Mouse (Mus musculus): ENCODE measurements around the gene Gss.
"Not testable (repeated sequence)": the region's sequence is repeated elsewhere in the genome, so short reads cannot be mapped to it uniquely, and the experiment has no call there.

Gene Gss

DNA sequence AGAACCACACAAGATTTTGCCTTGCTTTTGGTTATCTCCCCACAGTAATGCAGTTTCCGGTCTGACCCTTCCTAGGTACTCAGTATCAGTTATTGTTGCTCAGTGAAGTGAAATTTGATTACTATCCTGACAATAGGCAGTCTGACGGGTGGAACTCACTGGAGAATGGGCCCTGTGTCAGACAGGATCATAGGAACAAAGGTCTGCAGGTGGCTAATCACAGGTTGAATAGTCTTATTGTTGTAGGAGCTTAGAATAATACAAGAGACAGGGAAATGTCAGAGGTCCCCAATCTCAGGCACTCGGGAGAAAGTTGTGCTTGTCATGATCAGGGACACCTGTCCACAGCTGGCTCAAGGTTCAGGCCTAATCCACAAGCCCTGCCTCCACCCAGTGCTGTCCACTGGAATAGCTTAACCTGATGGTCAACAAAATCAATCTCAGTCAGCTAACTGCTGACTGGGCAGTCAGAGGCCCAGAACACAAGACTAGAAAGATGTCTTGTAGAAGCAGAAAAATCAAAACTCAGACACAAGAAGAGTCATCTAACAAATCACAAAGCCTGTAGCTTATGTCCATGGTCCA, 23.3 kb downstream of the Gss start:
- DNase-seq, result no peak

DNA sequence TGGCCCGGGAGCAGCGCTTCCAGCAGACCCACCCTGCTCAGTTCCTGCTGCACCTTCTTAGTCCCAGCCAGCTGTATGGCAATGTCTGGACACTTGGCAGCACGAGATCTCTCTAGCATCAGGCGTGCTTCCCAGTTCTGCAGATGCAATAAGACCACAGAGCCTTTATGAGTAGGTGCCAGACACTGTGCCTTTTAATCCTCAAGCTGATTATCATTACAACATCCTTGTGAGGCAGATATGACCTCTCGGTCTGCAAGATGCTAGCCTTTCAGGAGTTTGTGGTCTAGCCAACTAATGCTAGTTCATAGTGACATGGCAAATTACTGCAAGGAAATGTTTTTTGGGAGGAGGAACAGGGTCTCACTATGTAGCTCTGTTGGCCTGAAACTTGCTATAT, 24.9 kb downstream of the Gss start:
- no peak for DNase-seq

DNA sequence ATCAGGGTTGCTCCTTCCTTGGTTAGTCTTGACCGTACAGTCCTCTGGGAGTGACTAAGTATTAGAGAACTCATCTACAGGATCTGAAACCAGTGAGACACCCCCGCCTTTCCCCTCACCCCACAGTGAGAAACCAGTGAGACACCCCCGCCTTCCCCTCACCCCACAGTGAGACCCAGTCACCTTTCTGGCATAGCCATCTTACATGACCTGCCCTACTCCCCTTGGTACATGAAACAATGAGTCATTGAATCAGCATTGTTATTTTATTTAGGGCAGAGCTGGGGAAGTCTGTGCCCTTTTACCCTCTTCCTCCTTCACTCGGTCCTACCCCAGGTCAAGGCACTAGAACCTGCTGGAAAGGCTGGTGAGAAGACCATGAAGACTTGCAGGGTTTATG, 29.7 kb downstream of the Gss start:
- DNase-seq, result no peak

DNA sequence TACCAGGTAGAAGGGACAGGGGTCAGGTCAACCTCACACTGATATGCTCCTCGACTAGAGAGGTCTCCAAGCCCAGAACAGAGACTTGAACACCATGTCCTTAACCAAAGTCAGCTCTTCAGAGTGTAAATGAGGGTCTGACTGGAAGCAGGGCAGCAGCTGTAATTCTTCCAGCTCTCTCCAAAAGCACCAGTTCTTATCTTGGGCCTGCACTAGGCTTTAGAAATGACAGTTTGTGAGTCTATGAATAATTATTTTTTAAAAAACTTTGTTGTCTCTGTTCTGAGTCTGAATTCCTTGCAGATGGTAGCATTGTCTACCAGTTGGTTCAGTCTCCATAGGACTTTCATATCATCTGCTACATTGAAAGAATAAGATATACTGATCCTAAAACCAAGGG, 30.4 kb downstream of the Gss start:
- no peak for DNase-seq

DNA sequence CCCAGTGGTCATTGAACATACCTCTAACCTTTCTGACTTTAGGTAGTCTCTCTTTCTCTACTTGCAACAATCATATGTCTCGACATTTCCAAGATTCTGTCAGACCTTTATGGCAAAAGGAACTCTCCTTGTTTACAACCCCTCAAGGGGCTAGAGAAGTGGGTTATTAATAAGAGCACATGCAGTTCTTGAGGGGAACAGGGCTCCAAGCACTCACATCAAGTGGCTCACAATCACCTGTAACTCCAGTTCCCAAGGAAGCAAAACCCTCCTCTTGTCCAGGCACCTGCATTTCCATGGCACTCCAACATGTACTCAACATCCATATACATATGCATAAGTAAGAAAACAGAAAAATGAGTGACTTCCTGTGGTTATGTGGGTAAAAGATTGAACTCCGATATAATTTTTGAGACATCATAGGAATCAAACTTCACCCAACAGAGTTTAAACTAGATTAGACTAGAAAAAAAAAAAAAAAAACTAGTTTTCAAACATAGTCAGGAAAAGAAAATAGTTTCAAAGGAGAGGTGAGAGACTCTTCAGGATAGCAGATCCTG, 38.1 kb downstream of the Gss start:
- DNase-seq, result no peak

DNA sequence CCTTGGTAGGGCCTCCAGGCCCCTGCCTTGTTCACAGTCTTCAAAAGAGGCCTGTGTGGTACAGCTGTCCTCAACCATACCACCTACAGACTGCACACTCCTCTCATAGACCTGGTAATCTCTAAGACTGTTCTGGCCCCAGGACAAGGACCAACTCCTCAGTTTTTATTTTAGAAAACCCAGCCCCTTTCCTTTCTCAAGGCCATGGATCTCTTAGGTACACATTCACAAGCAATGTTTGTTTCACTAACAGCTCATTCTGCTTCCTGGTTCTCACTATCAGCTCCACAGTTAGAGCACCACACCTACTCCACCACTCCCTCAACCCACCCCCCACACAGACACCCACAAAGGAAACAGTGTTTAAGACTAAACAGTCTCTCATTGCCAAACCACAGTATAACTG, 39.7 kb downstream of the Gss start:
- DNase-seq, result no peak

DNA sequence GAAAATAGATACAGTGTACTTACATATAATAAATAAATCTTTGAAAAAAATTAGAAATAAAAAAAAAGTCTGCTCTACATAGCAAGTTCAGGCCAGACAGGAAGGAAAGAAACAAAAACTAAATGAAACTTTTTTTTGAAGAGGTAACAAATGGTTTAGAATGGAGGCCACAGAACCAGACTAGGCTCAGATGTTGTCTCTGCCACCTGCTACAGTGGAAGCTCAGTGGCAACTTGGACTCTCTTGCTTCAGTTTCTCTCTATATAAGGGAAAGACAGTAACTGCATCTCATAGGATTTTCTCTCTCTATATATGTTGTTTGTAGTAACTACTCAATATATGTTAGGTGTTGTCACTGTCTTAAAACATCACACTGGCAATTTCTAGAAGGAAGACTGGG, 40.3 kb downstream of the Gss start:
- no peak for DNase-seq

DNA sequence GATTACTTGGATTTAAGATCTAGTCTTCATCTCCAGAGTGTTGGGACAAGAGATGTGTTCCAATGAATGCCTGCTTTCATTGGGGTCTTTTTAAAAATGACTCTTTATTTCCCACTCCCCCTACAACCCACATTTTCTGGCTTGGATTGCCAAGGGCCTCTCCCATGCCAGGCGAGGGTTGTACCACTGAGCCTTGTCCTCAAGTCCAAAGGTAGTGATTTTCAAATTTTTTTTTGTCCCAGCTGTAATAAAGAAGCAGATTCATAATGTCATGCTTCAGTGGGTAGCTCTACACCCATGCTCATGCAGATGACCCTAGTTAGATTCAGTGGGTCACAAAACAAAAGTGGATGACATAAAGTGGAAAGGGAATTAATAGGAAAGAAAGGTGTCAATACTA, 45.7 kb downstream of the Gss start:
- no peak for DNase-seq

DNA sequence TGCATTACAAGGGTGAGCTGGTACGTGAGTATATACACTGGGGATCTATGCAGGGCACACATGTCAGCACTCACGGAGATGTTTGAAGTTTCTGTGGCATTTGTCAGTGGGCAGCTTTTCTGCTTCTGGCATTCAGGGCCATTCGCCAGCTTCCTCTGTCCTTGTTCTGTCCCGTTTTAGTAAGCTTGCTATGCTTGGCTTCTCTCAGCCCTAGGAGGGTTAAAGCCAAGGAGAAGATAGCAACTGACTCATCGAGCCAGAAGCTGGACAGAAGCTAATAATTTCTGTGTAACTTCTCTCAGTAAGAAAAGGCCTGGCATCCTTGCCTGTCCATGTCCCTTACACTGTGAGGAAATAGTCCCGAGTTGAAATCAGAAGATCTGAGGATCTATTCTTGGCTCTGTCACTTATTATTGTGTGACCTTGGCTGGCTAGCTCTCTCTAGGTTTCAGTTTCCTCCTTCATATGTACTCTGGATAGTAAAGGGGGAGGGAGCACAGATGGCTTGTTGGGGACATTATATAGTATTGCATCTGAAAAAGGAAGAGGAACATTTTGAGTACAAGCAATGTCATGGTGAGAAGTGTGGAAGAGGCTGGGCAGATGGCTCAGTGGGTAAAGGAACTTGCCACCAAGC, 51.7 kb downstream of the Gss start:
- no peak for DNase-seq

DNA sequence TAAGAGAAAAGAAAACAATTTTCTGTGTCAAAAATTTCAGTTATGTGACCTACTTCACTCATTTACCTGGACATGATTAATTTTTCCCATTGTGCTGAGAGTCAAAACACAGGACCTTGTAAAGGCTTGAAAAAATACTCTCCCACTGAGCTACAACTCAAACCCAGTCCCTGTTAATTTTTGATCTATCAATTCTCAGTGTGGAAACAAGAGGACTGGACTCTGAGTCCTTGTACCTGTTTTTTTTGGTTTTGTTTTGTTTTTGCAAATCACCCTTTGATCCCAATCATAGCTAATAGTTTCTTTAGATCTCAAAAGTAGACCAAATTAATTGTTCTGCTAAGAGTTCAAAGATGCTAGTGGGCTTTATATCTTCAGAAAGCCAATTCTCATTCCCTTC, 52.9 kb downstream of the Gss start:
- DNase-seq, result no peak

DNA sequence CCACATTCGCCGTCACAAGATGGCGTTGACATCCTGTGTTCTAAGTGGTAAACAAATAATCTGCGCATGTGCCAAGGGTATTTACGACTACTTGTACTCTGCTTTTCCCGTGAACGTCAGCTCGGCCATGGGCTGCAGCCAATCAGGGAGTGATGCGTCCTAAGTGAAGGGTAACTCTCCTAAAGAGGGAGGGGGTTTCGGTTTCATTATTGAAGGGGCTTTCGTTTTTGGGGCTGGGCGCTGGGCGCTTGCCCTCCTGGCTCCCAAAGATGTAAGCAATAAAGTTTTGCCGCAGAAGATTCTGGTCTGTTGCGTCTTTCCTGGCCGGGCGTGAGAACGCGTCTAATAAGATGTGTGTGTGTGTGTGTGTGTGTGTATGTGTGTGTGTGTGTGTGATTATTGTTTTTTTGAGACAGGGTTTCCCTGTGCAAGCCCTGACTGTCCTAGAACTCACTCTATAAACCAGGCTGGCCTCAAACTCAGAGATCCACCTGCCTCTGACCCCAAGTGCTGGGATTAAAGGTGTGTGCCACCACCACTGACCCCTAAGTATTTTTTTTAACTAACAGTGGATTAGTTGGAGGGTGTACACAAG, 54.0 kb downstream of the Gss start:
- DNase-seq, result not testable (repeated sequence)

DNA sequence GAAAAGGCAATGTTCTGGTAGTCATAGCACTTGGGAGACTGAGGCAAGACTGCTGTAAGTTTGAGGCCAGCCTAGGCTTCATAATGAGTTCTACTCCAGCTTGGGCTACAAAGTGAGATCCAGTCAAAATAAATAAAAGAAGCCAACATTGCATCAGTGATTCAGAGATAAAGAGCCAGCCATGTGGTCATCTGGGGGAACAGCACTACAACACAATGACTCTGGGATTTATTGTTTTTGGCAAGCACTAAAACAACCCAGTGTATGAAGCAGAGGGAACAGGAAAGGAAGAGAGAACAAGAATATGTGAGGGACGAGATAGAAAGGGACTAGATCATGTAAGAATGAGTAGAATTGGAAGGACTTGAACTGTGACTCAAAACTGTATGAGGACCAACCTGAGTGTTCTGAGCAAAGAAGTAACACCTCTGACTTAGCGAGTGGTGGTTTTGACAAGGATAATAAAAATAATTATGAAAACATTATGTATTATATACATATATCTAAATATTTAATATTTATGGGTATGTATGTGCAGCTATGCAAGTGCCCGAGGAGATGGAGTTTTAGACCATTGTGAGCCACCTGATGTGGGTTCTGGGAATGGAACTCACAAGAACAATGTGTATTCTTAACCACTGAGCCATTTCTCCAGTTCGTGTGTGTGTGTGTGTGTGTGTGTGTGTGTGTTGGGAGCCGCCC, 54.7 kb downstream of the Gss start:
- DNase-seq, result no peak

DNA sequence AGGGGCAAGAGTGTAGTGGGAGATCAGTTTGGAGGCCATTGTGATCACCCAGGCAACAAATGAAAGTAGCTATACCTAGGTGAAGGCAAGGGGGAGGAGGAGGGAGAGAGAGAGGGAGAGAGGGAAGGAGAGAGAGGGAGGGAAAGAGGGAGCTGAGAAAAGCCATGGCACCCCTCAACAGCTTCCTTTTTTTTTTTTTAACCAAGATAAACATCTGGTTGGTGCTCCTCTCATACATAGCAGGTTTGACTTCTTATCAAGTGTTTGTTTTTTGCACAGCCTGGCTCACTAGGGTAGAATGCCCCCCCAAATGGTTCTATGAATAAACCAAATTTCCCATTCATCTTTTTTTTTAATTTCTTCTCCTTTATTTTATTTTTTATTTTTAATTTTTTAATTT, 56.3 kb downstream of the Gss start:
- DNase-seq, result no peak

DNA sequence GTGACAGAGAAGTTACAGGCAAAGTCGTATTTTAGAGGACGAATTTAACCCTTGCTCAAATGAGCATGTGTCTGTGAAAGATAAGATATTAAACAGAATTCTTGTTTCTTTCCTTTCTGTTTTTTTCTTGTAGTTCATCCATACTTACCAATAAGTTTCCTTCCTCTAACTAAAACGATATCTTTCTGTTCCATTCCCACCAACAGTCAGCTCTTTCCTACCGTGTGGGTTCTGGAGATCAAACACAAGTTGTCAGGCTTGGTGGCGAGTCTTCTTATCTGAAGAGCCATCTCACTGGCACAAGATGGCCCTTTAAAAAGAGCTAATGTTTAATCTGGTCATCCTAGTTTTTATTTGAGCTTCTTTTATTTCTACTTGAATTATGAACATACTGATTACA, 65.2 kb downstream of the Gss start:
- DNase-seq, result no peak

DNA sequence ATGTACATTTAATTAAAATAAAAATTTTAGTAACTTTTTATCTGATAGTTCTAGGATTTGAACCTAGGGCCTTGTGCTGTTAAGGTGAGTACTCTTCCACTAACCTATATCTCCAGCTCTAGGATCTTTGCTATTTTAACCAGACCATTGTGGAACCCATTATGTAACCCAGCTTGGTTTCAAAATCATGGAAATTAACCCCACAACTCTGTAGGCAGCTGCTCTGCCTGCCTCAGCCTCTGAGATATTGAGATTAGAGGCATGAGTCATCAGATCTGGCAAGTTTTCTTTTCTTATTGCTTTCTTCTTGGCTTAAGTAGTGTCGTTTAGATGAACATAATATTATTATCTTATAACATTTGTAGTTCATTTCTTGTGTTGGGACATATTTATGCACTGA, 68.2 kb downstream of the Gss start:
- DNase-seq, result no peak

DNA sequence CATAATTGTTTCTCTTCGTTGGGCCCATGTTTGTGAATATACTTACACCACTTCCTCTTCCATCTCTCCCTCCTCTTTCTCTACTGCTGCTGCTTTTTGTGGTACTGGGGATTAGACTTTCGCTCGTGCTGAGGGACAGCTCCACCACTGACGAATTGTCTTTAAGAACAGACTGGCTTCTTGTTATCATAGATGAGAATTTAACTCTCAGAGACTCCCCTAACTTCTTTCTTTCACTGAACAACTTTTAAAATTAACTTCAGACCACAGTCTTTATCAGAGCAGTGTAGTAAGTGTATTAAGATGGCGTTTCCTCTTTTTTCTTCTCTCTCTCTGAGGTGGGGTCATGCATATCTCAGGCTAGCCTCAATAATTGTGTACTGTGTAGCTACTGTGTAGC, 68.9 kb downstream of the Gss start:
- no peak for DNase-seq

DNA sequence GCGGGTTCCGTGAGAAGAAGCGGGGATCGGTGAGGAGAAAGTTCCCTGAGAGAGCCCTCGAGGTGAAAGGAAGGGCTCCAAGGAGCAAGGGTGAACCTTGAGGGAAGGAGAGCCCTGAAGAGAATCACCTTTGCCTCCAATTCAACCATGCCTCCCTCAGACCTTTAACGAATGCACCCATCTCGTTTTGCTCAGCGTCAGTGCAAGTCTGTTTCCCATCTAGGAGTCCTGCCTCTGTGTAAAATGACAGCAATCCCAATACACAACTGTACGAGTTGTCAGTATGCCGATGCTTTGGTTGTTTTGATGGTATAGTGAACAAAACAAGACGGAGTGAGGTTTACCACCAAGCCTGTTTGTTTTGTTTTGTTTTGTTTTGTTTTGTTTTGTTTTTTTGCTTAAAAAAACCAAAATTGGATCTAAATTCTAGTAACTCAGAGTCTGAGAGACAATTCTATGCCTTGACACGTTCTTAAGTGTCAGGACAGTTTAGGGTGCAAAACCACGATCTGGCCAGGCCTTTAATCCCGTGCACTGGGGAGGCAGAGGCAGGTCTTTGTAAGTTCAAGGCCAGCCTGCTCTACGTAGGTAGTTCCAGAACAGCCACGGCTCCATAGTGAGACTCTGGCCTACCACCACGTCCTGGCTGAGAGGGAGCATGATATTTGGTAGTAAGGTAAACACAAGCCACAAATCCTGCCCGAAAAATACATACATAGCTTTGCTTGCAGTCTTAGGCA, 73.9 kb downstream of the Gss start:
- DNase-seq, result no peak

DNA sequence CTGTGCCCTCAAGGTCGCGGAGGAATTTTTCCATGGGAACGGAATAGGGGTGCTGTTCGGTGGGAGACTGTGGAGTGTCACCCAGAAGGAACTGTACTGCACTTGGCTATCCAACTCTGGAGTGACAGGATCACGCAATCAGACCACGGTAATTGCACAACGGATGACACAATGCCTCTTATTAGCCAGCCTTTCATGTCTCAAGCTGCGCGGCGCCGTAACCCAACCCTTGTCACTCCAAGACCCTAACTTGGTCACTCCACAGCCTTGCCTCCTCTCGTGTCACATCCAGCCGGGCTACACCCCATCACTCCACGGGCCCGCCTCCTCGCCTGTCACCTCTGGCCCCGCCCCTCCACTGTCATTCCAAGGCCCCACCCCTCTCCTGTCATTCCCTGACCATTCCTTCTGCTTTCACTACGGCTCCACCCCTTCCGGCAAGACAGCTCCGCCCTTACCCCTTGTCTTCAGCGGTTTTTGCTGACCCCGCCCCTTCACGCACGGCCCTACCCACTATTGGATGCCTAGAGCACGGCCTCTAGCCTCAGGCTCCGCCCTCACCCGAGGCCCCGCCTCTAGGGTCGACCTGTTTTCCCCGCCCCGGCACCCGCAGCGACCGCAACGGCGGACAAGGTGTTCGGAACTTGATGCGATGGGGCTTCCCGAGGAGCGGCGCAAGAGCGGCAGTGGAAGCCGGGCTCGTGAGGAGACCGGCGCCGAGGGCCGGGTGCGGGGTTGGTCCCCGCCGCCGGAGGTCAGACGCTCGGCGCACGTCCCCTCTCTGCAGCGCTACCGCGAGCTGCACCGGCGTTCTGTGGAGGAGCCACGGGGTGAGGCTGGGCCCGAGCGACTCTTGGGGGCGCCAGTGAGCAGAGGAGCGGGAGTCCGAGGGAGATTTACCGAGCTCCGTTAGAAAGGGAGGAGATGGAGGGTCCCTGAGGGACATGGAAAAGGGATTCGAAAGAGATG, 74.9 kb downstream of the Gss start, which contains the start of the genes Acss2 and Ggt7:
Gene Acss2 (plus strand): TSS at position 494 of the 969 bp plus-strand sequence.
Gene Ggt7 (minus strand): TSS at position 783 of the 969 bp plus-strand sequence.
- peak; percentile 99 for DNase-seq

DNA sequence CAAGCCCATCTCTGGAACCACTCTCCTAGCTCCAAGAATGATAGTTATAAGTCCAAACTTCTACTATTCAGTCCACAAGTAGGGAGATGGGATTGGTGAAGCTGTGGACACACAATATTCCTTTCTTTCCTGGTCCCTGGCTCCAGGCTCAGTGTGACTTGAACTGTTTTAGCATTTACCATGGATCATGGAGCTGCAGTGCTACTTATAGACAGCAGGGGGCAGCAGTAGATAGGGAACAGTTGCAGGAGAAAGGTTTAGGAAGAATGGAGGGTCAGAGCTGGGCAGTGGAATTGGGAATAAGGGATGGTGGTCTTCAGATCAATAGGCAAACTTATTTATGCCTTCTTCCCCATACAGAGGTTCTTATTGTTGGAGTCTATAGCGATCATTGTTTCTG, 76.7 kb downstream of the Gss start:
- peak; percentile 67 for DNase-seq

DNA sequence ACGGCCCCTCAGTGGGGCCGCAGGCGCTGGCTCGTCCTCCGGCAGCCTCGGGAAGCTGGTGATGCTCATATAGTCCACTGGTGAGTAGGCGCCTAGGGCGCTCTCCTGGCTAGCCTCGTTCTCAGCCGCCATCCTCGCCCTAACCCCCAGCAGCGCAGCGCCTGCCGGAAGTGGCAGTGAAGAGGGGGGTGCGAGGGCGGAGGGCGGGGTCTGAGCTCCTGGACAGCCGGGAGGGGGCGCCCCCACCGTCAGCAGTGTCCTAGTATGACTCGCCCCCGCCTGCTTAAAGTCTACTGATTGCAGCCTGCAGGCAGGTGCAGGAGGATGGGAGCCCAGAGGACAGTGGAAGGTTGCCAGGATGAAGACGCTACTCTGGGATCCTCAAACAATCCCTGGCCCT, 77.9 kb downstream of the Gss start:
- DNase-seq, result peak; percentile 92

DNA sequence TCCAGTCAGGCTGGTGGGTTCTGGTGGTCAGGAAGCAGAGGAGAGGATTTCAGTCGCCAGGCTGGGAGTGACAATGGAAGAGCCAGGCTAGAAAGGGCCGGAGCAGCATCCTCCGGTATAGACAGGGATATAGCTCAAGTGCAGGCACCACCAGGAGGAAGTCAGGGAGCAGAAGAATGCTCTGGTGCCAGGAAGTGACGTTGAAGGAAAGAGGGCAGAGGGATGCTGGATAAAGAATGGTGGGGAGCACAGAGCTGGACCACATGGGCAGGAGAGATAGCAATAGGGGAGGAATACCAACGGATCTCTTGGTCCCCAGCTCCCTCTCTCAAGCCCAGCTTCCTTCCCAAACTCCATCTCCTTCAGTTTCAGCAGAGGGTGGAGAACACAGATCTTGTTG, 79.1 kb downstream of the Gss start:
- peak; percentile 57 for DNase-seq
